Mouse (Mus musculus): ENCODE results near the gene Gng12. TPM values are rescaled to one million over a fixed set of nuclear protein-coding genes. Genes with fewer than 3 reads are reported as not detected.

Gng12 gene
- total RNA-seq, 2 experiments from 2014 or later, result 49.7 to 52.0 TPM

DNA sequence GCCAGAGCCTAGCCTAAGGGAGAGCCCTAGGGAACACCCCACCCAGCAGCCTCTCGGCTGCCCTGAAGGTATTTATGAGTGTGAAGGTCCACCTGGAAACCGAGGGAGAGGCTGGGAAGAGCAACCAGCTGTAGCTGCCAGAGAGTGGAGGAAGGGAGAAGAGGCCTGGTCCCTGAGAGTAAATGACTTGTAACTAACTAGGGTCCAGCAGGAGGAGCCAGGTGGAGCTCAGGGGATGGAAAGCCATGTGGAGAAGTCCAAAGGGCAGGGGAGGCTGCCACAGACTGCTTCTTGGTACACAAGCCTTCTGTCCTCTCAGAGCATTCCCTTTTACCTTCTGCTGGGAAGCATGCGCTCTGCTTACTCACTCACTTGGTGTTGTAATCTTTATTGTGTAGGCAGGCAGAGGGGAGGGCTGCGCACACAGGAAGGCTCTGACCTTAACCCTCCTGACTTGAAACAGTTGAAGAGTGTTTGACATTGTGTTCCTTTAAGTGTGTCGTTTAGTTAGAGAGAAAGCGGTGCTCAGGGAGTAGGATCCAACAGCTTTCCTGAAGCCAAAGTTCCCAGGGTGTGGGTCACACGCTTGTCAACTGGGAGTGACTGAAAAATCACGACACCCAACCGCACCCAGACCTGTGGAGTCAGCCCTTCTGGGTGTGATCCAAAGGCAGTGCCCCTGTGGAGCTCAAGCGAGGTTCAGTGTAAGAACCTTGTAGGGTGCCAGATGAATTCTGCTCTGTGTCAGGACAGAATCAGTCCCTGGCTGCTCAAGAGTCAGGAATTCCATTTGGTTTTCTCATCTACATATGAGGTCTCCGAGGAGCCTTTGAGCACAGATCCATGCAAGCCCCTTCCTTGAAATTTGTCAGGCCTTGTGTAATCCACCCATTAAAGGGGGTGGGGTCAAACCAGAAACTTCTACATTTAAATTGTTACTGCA, 14.6 kb downstream of the Gng12 start:
- intact Hi-C loops (cut with DNase I), result no loop called here
- peak in 1 of 2 experiments; percentile 21 for DNase-seq

GRCm38 (mm10) chr6:66913355-66913754, 17.2 kb downstream of the Gng12 start:
- intact Hi-C loops (cut with DNase I), result no loop called here
- no peak for DNase-seq

DNA sequence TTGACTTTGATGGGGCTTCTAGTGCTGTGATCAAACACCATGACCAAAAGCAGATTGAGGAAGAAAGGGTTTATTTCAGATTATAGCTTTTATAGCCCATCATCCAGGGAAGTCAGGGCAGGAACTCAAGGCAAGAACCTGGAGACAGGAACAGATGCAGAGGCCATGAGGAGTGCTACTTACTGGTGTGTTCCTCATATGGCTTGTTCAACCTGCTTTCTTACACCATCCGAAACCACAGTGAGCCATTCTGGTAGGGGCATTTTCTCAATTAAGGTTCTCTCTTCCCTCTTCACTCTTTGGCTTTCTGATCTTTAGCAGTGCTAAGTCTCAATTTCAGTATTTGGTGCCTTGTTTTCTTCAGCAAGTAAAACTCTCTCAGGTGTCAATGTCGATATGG, 19.4 kb downstream of the Gng12 start:
- intact Hi-C loops (cut with DNase I), result no loop called here
- no peak for DNase-seq

GRCm38 (mm10) chr6:66917032-66917431, 20.8 kb downstream of the Gng12 start:
- intact Hi-C loops (cut with DNase I), result no loop called here
- DNase-seq, result no peak

- no peak for DNase-seq
- intact Hi-C loops (cut with DNase I), result no loop called here
Observed at GRCm38 (mm10) chr6:66920786-66921185, 24.6 kb downstream of the Gng12 start.

GRCm38 (mm10) chr6:66921755-66922154, 25.6 kb downstream of the Gng12 start:
- DNase-seq, result no peak
- intact Hi-C loops (cut with DNase I), result no loop called here

DNA sequence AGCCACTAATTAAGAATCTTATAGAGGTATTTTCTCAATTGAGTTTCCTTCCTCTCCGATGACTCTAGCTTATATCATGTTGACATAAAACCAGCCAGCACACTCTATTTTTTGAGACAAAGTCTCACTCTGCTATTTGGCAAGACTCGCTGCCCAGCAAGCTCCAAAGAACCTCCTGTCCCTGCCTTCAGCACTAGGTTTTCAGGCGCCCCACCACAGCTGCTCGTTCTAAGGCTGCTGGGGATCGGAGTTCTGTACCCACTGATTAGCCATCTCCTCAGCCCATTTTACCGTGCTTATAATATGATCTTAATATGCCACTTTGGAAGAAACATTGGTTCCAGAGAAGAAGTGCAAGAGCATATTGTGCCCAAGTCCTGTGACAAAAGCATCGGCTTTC, 26.3 kb downstream of the Gng12 start:
- no peak for DNase-seq

DNA sequence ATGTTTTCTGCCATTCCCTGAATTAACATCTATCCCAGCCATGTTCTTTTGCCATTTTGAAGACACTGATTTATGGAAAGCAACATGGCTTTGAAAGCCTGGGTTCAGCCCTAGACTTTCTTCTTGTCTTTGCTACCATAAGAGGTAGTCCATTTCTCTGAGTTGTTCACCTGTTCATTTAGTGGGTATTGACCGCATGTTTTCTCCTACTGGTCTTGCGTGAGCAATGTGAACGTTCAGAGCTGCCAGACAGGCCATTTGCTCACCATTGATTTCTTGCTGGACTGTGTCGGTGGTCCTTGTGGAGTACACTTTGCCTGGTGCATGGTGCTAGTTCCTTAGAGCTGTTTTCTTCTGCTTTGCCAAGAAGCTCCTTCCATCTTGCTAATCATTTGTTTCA, 27.7 kb downstream of the Gng12 start:
- DNase-seq, result no peak
- intact Hi-C loops (cut with DNase I), result no loop called here

More for the DNA sequence above, 26.3 kb downstream of the Gng12 start:
- intact Hi-C loops (cut with DNase I), result no loop called here

DNA sequence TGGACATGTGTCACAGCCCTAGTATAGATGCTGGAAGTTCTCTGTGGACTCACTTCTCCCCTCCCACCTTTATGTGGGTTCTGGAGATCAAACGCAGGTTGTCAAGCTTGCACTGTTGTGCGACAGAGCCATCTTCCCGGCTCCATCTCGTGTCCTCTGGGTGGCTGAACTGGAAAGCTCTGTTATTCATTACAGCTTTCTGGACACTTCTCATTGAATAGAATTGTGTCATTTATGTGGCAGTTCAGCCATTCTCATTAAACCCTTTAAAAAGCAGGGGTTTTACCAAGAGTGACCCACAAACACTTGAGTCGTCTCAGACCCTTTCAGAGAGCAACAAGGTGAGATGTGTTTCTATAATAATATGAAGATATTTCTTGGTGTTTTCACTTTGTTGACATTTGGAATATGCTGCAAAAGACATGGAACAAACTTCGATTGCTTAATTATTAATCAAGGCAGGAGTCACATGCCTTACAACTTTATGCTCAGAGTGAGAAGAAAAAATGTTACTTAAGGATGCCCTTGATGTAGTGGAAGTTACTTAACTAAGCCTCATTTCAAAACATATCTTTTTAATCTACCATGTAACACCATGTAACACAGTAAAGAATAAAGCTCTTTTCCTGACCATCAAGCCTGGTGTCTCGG, 28.2 kb downstream of the Gng12 start:
- DNase-seq, result no peak
- intact Hi-C loops (cut with DNase I), result no loop called here

DNA sequence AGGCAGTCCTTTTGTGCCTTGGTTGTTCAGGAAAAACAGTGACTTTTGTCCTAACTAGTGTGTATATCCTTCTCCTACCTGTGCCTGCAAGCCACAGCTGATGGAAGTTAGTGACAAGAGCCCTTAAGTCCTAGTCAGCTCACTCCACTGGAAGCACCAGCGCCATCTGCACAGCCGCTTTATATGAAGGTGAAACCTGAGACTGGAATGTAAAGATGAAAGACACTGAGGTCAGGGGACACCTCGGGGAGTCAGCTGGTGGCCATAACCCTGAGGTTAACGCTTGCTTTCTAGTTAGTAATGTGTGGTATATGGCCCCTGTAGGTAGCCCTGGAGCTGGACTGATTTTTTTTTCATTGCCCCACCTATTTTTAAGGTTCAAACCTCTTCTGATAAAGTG, 30.1 kb downstream of the Gng12 start:
- intact Hi-C loops (cut with DNase I), result no loop called here
- DNase-seq, result no peak

- no peak for DNase-seq
- intact Hi-C loops (cut with DNase I), result no loop called here
Observed at GRCm38 (mm10) chr6:66928972-66929645, 32.9 kb downstream of the Gng12 start.

DNA sequence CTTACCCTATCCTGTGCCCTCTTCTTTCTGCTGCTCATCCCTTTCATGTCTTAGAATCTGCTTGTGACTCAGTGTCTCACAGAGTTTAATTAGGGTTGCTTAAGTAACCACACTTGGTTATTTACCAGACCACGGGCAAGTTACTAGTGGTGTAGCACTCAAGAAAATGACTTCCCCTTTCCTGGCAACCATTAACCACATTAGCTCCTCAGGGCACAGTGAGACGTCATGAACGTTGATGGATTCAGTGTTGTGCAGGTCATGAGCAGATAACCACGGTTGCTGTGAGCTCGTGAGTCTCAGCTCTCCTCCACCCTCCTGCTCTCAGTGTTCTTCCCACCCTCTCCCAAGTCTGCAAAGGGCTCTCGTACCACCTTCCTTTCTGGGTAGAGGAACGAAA, 33.5 kb downstream of the Gng12 start:
- intact Hi-C loops (cut with DNase I), result no loop called here
- no peak for DNase-seq

GRCm38 (mm10) chr6:66932206-66932819, 36.1 kb downstream of the Gng12 start:
- no peak for DNase-seq
- intact Hi-C loops (cut with DNase I), result no loop called here

DNA sequence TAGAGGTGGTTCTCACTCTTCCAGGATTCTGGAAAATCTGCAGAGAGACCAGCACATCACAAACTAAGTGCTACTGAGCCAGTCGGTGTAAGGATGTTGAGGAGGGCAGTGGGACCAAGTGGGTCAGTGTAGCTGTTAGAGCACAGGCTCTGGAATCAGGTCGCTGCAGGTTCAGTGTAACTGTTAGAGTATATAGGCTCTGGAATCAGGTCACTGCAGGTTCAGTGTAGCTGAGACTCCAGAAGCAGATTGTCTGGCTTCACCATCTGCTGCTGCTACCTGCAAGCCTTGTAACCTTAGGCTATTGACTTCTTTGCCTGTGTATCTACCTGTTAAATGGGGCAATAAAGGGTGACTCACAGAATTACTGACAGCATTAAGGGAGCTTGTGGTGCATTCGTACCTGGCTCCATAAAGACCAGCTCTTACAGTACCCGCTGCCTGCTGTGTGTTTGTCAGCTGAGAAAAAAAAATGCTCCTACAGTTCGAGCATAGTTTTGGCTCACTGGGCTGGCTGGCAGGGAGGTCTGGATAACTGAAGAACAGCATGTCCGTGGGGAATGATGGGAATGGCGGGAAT, 44.5 kb downstream of the Gng12 start:
- intact Hi-C loops (cut with DNase I), result no loop called here
- no peak for DNase-seq

GRCm38 (mm10) chr6:66941792-66942191, 45.6 kb downstream of the Gng12 start:
- intact Hi-C loops (cut with DNase I), result no loop called here
- no peak for DNase-seq

DNA sequence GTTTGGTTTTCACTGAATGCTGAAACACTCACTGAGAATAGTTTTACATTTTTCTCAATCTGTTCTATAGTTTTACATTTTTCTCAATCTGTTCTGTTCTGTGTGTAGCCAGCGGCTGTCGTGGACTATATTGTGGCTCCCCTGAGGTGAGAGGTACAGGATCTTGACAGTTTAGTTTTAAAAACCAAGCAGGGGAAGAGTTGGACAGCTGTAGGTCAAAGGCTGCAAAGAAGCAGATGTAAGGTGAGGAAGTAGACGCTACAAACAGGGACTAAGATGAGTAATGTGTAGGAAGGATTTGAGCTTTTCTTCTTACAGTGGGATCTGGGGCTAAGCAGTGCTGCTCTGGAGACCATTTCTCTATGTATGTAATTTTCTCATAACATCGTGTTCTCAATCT, 46.6 kb downstream of the Gng12 start:
- intact Hi-C loops (cut with DNase I), result no loop called here
- no peak for DNase-seq

DNA sequence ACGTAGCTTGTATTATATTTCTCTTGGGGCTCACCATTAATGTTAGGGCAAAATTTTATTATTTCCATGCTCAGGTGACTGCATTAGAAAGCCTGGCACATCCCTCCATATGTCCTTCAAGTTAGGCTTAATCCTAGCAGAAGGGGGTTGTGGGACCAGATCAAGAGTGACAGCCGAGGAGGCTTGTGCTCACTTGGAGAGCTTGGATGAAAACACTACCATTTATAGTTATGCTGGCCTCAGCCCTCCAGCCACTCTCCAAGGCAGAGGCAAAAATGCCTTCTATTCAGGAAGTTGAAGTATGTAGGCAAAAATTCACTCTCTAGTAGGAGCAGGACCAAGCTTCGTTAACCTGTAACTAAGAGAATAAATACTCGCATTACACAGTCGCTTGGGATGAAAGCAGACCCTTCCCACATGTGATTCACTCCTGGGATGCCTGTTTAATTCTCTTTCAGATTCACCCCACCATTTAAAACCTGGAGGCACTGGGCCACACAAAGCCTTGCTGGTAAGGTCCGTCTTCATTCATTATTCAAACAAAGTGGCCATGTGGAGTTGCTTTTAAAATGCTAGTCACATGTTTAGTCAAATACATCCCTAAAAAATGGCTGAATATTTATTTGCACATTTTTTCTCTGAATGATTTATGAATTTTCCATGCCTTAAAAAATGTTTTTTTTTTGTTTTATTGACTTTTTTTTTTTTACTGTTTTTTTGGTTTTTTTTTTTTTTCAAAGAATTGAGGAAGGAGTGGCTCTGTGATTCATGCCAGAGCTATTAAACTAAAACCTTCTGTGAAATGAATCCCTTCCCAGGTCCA, 47.4 kb downstream of the Gng12 start:
- no peak for DNase-seq
- intact Hi-C loops (cut with DNase I), result no loop called here

DNA sequence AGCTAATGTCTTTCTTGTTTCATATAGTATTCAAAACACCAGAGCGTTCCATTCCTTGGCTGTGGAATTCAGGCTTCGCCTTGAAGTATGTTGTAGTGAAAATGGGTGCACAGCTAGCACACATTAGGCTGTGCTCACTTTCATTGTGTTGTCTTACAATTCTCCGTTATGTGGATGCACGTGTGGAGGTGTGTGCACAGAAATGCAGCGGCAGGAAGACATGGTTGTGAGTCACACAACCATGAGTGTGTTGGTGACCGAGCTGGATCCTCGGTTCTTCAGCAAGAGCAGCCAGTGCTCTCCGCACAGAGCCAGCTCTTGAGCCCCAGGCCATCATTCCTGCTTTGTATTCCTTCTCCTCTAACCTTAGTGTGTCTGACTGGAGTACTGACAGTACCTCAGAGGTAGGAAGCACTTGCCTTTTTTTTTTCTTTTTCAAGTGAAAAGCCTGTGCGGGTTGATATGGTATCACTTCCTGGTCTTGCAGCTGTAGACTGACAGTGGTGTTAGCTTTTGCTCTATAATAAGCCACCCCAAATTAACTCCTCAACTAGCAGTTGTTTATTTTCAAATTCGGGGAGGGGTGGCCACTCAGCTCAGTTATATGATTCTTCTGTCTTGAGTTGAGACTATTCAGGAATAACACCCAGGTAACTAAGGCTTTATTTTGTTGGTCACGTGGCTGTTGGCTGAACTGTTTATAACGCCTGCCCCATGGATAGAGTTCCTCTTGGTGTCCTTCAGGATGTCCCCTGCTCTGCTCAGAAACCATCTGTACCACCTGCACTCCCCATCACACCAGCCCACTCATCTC, 48.2 kb downstream of the Gng12 start:
- DNase-seq, result no peak
- intact Hi-C loops (cut with DNase I), result no loop called here

DNA sequence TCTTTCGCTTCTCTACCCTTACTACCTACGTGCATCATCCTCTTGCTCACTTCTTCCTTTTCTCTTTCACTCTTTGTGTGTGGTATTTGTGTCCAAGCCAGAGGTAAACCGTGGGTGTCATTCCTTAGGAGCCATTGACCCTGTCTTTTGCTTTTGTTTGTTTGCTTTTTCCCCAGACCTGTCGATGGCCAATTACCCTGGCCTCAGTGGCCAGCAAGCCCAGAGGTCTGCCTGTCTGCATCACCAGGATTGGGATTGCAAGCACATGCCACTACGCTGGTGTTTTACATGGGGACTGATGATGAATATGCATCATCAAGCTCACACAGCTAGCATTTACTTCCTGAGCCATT, 48.8 kb downstream of the Gng12 start:
- no peak for DNase-seq
- intact Hi-C loops (cut with DNase I), result no loop called here
